Mouse (Mus musculus): ENCODE data around the gene Pfdn5. TPM values are rescaled to one million over a fixed set of nuclear protein-coding genes. Genes with fewer than 3 reads are reported as not detected.
A peak's percentile ranks its signal among the peaks of the same experiment; 100 is the strongest.

The Pfdn5 gene
- polyA plus RNA-seq, 1 experiment from 2014 or later: 151 TPM

DNA sequence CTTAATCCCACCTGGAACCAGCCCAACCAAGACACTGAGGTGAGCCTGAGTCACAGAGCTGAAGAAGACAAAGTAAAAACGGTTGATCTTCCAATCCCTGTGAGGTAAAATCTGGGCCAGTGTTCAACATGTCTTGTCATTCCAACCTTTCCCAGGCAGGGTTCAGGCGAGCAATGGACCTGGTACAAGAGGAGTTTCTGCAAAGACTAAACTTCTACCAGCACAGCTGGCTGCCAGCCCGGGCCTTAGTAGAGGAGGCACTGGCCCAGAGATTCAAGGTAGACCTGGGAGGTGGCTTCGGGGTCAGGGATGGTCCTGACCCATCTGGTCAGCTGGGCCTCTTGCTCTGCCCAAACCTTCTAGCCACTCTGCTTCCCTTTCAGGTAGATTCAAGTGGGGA, 11.0 kb downstream of the Pfdn5 start:
- Histone ChIP-seq H3K4me2 (no peak overlapping the region), H3K9ac (no peak overlapping the region), H3K27ac (no peak overlapping the region), H3K9me3 (replicated peaks) (no peaks in the 10 kb centered on the region), H3K4me3 (replicated peaks) (no peak overlapping the region), H3K4me1 (replicated peaks) (peaks cover 17% of the 10 kb centered on the region), H3K27me3 (no peaks in the 10 kb centered on the region), H3K36me3 (peaks cover 77% of the 10 kb centered on the region)
- DNase-seq (no peak), ATAC-seq (ENCODE audit: low read depth) (no peak)
- 70% methylated on average over 4 of the region's 4 CpGs for WGBS (ENCODE audit: insufficient replicate concordance)

DNA sequence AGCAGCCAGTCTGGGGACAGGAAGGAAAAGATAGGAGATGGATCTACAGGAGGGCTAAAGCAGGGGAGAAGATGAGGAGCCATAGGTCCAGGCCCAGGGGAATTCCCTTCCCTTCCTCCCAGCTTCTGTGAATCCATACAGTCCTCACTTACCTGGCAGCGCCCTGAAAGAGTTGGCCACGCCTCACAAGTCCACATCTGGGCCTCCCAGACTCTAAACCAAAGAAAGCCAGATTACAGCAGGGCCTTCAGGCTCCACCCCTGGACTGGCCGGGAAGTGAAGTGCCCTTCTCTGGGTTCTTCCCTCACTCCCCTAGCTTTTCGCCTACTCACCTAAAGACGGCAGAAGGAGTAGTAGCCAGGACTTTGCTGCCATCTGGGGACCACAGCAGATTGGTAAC, 13.7 kb downstream of the Pfdn5 start:
- Histone ChIP-seq H3K4me2 (no peak overlapping the region), H3K27me3 (no peaks in the 10 kb centered on the region), H3K27ac (no peak overlapping the region), H3K9me3 (replicated peaks) (no peaks in the 10 kb centered on the region), H3K9ac (no peak overlapping the region), H3K4me3 (replicated peaks) (no peak overlapping the region), H3K4me1 (replicated peaks) (no peaks in the 10 kb centered on the region; the same call in 1 of the 2 replicates), H3K36me3 (peaks cover 76% of the 10 kb centered on the region)
- DNase-seq: no peak
- ATAC-seq (ENCODE audit: low read depth): no peak
- 71% methylated on average over 5 of the region's 5 CpGs for WGBS (ENCODE audit: insufficient replicate concordance)

DNA sequence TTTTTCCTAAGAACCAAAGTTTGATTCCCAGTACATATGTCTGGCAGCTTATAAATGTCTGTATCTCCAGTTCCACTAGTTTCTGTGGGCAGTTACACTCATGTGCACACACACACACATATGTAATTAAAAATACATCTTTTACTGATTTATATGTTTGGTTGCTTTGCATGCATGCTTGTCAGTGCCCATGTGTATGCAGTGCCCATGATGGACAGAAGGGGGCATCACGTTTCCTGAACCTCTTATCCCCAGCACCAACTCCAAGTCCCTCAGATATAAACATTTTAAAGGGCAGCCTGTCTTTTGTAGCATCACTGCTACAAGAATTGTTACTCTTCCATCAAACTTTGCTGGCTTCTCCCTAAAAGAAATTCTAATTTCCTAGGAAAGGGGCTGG, 15.7 kb downstream of the Pfdn5 start:
- ATAC-seq (ENCODE audit: low read depth) (no peak), DNase-seq (no peak)
- H3K4me3 ChIP-seq (replicated peaks): no peak overlapping the region
- H3K9ac ChIP-seq: no peak overlapping the region
- no peaks in the 10 kb centered on the region; the same call in 1 of the 2 replicates for H3K4me1 ChIP-seq (replicated peaks)
- no peaks in the 10 kb centered on the region for H3K27me3 ChIP-seq
- no peaks in the 10 kb centered on the region for H3K9me3 ChIP-seq (replicated peaks)
- peaks cover 75% of the 10 kb centered on the region for H3K36me3 ChIP-seq
- no peak overlapping the region for H3K27ac ChIP-seq
- no peak overlapping the region for H3K4me2 ChIP-seq
- WGBS (ENCODE audit: insufficient replicate concordance): 9% methylated on average over 1 of the region's 1 CpGs

DNA sequence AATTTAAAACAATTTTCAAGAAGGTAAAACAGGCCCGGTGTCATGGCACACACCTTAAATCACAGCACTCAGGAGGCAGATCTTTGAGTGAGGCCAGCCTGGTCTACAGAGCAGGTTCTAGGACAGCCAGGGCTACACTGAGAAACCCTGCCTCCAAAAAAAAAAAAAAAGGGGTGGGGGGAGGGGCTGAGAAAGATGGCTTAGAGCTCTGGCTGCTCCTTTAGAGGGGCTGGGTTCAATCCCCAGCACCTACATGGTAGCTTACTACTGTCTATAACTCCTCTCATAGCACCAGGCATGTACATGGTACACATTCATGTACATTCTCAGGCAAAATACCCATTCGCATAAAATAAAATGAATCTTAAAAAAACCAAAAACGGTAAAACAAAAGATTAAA, 18.6 kb downstream of the Pfdn5 start:
- H3K27me3 ChIP-seq: no peaks in the 10 kb centered on the region
- no peak overlapping the region for H3K4me3 ChIP-seq (replicated peaks)
- 88% methylated on average over 3 of the region's 3 CpGs for WGBS (ENCODE audit: insufficient replicate concordance)
- no peak overlapping the region for H3K9ac ChIP-seq
- no peak overlapping the region for H3K27ac ChIP-seq
- H3K9me3 ChIP-seq (replicated peaks): no peaks in the 10 kb centered on the region
- DNase-seq (no peak), ATAC-seq (ENCODE audit: low read depth) (no peak)
- peaks cover 8% of the 10 kb centered on the region for H3K4me1 ChIP-seq (replicated peaks)
- H3K36me3 ChIP-seq: peaks cover 56% of the 10 kb centered on the region
- H3K4me2 ChIP-seq: no peak overlapping the region

DNA sequence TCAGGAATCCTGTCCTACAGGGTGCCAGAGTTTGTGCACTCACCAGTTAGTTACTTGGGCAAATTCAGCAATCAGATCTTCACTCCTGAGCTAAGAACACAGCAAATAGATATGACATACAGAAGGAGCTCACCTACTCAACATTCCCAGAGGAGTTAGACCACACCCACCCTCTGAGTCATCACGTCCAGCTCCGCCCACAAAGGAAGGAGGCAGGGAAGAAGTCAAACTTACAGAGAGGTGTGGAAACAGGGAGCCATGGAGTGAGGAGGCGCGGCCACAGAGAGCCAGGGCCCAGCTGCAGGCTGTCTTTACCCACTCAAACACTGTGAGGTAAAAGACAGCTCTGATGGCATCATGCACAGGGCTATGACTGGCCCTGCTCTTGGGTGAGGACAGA, 20.5 kb downstream of the Pfdn5 start:
- Histone ChIP-seq H3K27me3 (no peaks in the 10 kb centered on the region), H3K4me2 (no peak overlapping the region), H3K27ac (no peak overlapping the region), H3K9me3 (replicated peaks) (no peaks in the 10 kb centered on the region), H3K4me1 (replicated peaks) (peaks cover 19% of the 10 kb centered on the region), H3K36me3 (peaks cover 44% of the 10 kb centered on the region), H3K9ac (no peak overlapping the region), H3K4me3 (replicated peaks) (no peak overlapping the region)
- DNase-seq: no peak
- WGBS (ENCODE audit: insufficient replicate concordance): 68% methylated on average over 4 of the region's 4 CpGs
- no peak for ATAC-seq (ENCODE audit: low read depth)

DNA sequence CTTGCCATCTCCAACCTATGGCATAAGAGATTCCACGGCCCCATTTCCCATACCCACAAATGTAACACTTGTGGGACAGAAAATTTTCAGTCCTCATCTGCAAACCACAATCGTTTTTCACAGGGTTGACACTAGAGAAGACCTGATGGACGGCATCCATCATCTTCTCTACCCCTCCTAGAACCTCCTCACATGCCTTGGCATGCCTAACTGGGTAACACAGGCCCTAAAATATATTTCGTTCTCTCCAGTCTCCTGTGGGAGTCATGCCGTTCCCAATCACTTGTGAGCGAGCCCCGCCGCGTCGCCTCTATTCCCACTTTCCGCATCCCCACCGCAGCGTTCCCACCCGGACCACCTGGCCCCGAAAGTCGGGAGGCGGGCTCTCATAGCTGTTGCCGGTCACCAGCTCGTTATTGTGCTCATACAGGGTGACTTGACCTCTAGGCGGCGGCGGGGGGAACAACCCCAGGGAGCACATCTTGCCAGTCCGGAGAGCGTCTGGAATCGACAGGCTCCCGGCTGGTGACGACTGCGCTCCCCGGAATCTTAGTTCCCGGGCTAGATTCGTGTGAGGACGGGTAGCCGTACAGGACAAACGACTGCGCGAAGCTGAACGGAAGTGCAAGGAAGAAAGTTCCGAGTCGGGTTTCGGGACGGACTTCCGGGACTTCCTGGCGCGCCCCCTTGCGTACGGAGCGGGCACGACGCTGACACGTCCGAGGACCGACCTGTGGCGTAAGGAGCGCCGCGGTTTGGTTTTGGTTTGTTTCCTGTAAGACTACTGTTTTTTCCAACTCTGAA, 24.4 kb downstream of the Pfdn5 start, which contains the start of gene Aaas:
Aaas (minus strand) TSS at position 634 of the 804 bp plus-strand sequence.
- Histone ChIP-seq H3K9ac (peak within 1 kb of the TSS; percentile 92), H3K4me3 (replicated peaks) (peak within 1 kb of the TSS; percentile 89), H3K27ac (peak within 1 kb of the TSS; percentile 82), H3K9me3 (replicated peaks) (no peaks in the 10 kb centered on the region), H3K4me1 (replicated peaks) (peaks cover 25% of the 10 kb centered on the region), H3K36me3 (peaks cover 22% of the 10 kb centered on the region), H3K27me3 (peaks cover 17% of the 10 kb centered on the region), H3K4me2 (peak within 1 kb of the TSS; percentile 88)
- ATAC-seq (ENCODE audit: low read depth): peak; percentile 91
- WGBS (ENCODE audit: insufficient replicate concordance): under 1% methylated on average over 56 of the region's 56 CpGs
- peak; percentile 91 for DNase-seq

DNA sequence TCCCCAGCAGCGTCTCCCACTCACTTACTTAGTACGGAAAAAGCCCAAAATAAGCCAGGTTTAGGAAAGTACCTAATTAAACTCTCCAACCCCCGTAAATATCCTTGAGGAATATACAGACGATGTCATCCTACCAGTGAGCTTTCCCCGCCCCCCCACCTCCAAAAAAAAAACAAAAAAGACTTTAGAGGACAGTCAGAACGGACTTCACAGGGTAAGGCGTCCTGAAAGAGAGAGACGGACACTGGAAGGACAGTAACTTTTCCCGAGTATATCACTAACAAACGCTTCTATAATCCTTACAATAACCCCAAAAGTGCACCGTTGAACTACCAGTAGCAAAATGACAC, 25.0 kb downstream of the Pfdn5 start:
- H3K4me2 ChIP-seq: peak overlapping the region; percentile 88
- H3K9me3 ChIP-seq (replicated peaks): no peaks in the 10 kb centered on the region
- peaks cover 23% of the 10 kb centered on the region for H3K27me3 ChIP-seq
- H3K36me3 ChIP-seq: peaks cover 17% of the 10 kb centered on the region
- peak overlapping the region; percentile 82; the same call in 1 of the 2 replicates for H3K27ac ChIP-seq
- H3K4me3 ChIP-seq (replicated peaks): peak overlapping the region; percentile 89
- peaks cover 31% of the 10 kb centered on the region for H3K4me1 ChIP-seq (replicated peaks)
- WGBS (ENCODE audit: insufficient replicate concordance): 6% methylated on average over 11 of the region's 11 CpGs
- DNase-seq (no peak), ATAC-seq (ENCODE audit: low read depth) (peak; percentile 41)
- H3K9ac ChIP-seq: peak overlapping the region; percentile 92

DNA sequence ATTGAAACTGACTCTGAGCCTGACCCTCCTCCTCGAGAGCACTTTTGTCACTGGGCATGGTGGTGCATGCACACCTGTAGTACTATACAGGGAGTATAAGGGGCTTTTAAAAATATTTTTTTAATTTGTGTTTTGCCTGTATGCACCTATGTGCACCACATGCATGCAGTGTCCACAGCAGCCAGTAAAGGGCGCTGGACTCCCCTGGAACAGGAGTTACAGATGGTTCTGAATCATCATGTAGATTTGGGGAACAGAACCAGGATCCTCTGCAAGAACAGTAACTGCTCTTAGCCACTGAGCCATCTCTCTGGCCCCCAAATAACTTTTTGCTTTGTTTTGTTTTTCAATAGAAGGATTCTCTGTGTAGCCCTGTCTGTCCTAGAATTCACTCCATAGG, 26.3 kb downstream of the Pfdn5 start:
- no peaks in the 10 kb centered on the region for H3K9me3 ChIP-seq (replicated peaks)
- H3K27ac ChIP-seq: no peak overlapping the region
- H3K4me3 ChIP-seq (replicated peaks): no peak overlapping the region
- H3K36me3 ChIP-seq: peaks cover 4% of the 10 kb centered on the region
- H3K27me3 ChIP-seq: peaks cover 35% of the 10 kb centered on the region
- no peak overlapping the region for H3K4me2 ChIP-seq
- no peak overlapping the region for H3K9ac ChIP-seq
- ATAC-seq (ENCODE audit: low read depth): no peak
- WGBS (ENCODE audit: insufficient replicate concordance): 40% methylated on average over 2 of the region's 2 CpGs
- no peak for DNase-seq
- peaks cover 36% of the 10 kb centered on the region for H3K4me1 ChIP-seq (replicated peaks)

DNA sequence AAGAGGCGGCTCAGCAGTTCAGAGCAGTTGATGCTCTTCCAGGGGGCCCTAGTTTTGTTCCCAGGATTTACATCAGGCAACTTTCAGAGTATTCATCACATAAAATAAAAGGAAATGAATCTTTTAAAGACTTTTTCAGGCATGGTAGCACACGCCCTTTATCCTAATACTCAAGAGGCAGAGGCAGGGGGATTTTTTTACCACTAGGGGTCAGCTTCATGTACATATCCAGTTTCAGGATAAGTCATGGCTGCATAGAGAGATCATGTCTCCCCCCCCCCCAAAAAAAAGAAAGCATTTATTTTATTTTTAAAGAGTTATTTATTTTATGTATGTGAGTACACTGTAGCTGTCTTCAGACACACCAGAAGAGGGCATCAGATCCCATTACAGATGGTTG, 28.1 kb downstream of the Pfdn5 start:
- Histone ChIP-seq H3K9me3 (replicated peaks) (no peaks in the 10 kb centered on the region), H3K9ac (no peak overlapping the region), H3K4me2 (no peak overlapping the region), H3K27ac (no peak overlapping the region), H3K36me3 (no peaks in the 10 kb centered on the region), H3K4me1 (replicated peaks) (peaks cover 42% of the 10 kb centered on the region), H3K4me3 (replicated peaks) (no peak overlapping the region), H3K27me3 (peaks cover 54% of the 10 kb centered on the region)
- ATAC-seq (ENCODE audit: low read depth): no peak
- WGBS (ENCODE audit: insufficient replicate concordance): 66% methylated on average over 2 of the region's 2 CpGs
- no peak for DNase-seq

DNA sequence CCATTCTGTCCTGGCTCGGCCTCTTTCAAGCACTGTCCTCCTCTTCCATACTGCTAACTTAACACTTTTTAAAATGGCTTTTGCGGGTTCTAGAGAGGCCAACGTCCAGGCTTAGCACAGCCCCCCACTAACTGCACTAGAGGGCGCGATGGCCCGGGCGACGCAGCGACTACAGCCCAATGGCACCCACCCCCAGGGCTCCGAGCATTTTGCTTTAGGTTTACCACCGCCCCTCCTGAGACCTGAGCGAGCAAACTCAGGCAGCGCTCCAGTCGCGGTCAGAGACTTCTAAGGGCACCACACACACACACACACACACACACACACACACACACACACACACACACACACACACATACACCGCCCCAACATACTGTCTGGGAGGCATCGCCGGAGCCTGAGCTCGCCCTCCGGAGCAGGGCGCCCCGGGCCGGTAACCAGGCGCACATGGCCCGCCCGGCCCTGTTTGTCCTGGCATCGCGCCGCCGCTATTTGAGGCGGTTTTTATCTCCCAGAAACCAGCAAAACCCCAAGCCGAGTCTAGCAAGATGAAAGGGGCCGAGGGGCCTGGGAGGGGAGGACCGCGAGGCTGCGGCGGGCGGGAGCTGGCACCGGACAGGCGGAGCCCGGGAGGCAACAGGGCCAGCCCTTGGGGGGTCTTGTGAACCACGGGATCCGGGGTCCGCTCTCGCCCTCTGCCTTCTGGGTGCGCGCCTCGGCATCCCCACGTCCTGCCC, 29.4 kb downstream of the Pfdn5 start:
- no peaks in the 10 kb centered on the region for H3K9me3 ChIP-seq (replicated peaks)
- ATAC-seq (ENCODE audit: low read depth) (peak; percentile 19; the same call in 1 of the 2 replicates), DNase-seq (no peak)
- peaks cover 31% of the 10 kb centered on the region for H3K4me1 ChIP-seq (replicated peaks)
- H3K27me3 ChIP-seq: peaks cover 67% of the 10 kb centered on the region
- WGBS (ENCODE audit: insufficient replicate concordance): 1% methylated on average over 48 of the region's 49 CpGs
- H3K4me3 ChIP-seq (replicated peaks): peak overlapping the region; percentile 54
- H3K27ac ChIP-seq: no peak overlapping the region
- peak overlapping the region; percentile 59 for H3K9ac ChIP-seq
- no peaks in the 10 kb centered on the region for H3K36me3 ChIP-seq
- peak overlapping the region; percentile 72 for H3K4me2 ChIP-seq

DNA sequence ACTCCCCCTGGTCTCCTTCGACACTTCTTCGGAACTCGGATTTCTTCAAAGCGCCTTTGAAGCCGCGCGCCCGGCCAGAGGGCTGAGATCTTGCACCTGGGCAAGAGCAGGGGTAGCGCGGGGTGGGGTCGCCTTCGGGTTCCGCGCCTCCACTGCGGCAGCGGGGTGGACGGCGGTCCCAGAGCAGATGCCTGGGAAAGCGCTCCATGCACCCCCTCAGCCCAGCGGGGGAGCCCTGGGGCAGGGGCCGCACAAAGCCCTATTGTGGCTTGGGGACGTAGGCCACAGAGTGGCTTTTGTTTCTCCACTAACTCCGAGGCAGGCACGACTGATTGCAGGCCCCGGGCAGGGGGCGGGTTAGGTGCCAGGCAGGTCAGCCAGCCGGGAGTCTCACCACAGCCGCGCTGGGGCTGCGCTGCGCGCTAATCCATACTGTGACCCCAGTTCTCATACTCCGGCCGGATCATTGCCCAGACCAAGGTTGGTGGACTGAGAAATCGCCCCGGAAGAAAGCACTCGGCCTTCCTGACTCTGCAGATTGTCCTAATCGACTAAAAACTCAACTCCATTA, 30.0 kb downstream of the Pfdn5 start:
- peak overlapping the region; percentile 72 for H3K4me2 ChIP-seq
- H3K9ac ChIP-seq: peak overlapping the region; percentile 59
- H3K9me3 ChIP-seq (replicated peaks): no peaks in the 10 kb centered on the region
- H3K4me3 ChIP-seq (replicated peaks): peak overlapping the region; percentile 54
- H3K27ac ChIP-seq: no peak overlapping the region
- H3K27me3 ChIP-seq: peaks cover 72% of the 10 kb centered on the region
- ATAC-seq (ENCODE audit: low read depth): 0 out of 2 replicates have a peak, but pooled peaks have one; percentile 8
- 2% methylated on average over 38 of the region's 38 CpGs for whole genome bisulfite sequencing (ENCODE audit: insufficient replicate concordance)
- no peak for DNase-seq
- peaks cover 30% of the 10 kb centered on the region for H3K4me1 ChIP-seq (replicated peaks)
- H3K36me3 ChIP-seq: no peaks in the 10 kb centered on the region
